Mouse (Mus musculus): ENCODE measurements at regions not wholly inside any gene's neighbourhood (a gene's known extent, or its start where the extent isn't known, plus 50 kb on each side); places are given as distances from the start of the nearest gene placed in this dataset.

DNA sequence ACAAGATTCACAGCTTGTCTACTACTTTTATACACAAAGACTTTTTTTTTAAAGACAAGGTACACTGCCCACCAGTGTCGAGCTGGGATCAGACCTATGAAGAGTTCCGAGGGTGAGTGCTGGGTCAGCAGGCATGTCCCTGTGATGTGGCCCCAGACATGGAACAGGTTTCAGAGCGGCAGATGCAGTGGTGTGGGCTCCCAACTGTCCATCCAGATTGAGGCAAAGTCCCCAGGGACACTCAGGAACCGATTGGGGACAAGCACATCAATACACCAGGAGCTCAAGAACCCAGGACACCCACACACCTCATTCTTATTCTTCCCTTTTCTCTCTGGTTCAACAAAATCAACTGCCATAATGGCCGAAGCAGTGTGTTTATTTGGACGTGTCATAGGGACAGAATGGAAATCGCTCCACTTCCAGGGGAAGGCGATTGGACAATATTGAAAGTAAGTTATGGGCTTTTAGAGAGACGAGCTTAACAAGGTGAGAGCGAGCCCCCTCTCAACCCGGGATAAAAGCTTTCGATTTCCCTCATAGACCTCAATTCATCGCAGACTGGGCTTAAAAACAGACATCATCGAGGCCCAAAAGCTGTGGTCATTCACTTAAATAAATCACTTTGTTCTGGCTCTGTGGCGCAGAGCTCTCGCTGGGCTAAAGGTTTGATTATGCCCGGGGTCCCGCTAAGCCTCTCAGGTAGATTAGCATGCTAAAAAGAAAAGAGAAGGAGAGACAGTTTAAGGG is 127.6 kb upstream of the Zdhhc25 start:
- DNase-seq (ENCODE audit: low spot score in 2 of 2): no peak

DNA sequence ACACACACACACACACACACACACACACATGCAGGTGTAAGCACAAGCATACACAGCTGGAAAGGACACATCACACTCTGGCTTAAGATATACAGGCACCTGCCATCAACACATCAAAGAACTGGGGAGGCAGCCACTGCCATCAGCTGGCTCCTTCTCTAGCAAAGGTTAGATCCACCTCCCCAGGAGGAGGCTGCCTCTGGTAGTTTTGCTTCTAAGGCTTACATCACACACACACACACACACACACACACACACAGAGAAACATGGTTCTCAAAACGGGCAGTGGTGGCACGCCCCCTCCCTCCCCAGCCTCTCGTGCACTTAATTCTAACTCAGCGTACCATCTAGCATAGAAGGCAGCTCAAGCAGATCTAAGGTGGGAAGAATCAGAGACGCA is 126.9 kb upstream of the Zdhhc25 start:
- no peak for DNase-seq (ENCODE audit: low spot score in 2 of 2)

DNA sequence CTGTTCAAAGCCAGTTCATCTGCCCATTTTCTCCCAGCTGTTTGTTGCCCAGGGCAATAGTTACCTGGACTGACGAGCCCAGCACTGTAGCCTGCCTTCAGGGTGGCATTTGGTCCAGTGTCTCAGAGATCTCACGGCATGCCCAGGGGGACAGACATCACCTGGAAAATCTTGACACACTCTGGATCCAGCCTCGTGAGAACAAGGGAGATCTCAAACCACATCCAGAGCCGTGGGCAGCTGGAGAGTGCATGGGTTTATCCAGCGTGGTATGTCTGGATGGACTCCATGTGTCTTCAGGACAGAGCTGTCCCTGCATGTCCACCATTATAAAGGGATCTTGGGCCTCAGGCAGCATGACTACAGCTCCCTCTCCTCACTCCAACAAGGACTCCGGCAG is 116.6 kb upstream of the Zdhhc25 start:
- DNase-seq (ENCODE audit: low spot score in 2 of 2): no peak

DNA sequence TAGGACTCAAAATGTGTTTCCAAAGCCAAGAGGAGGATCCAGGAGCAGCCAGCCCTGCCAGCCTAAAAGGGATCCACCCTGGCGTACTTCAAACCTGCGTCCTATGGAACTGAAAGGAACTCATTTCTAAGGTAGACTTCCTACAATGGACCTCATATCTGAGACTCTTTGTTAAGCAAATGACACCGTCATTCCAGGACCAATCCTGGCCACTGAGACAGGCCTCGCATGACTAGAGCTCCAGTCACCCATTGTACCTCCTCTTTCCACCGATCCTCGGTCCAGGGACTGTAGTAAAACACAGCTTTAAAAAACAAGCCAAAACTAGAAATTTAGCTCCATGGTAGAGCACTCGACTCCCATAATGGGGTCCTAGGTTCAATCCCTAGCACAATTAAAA is 110.4 kb upstream of the Zdhhc25 start:
- no peak for DNase-seq (ENCODE audit: low spot score in 2 of 2)

DNA sequence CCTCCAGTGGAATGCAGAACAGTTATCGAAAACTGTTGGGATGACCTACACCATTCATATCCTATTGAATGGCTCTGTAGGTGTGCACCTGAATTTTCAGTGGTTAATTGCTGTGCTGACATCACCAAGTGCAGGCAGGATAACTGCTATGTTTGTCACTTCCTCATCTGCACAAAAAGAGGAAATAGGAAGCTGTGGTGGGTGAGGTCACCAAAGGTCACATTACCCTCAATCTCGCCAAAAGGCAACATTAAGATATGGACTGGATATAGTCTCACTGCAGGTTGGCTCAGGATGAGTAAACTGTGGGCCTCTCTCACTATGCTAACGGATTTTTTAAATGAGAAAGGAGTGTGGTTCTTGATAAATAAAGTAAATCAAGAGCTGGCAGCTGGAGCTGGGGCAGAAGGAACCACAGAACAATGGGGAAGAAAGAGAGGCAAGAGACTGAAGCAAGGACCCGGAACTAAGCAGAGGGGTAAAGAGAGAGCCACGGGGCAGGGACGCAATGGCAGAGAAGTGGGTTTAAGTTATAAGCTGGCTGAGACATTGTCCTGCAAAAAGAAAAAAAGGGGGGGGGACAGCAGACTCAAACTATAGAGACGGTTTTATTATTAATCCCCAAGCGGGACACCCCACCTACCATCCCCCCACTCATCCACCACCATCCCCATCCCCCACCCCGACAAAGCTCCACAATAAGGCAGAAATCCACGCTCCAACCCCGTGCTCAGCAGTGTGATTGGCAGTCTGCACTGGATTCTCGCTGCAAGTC is 109.6 kb upstream of the Zdhhc25 start:
- no peak for DNase-seq (ENCODE audit: low spot score in 2 of 2)

DNA sequence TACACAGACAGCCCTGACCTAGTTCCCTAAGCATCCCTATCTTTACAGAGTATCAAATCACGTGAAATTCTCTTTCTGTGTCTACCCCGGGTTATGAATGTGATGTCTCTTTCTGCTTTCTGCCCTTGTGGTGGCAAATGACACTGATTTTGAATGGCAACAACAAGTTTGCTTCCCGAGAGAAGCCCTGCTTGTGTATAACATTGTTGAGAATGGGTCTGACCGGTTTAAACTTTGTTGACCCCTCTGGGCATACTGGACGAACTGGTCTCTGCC is 109.1 kb upstream of the Zdhhc25 start:
- DNase-seq (ENCODE audit: low spot score in 2 of 2): no peak

DNA sequence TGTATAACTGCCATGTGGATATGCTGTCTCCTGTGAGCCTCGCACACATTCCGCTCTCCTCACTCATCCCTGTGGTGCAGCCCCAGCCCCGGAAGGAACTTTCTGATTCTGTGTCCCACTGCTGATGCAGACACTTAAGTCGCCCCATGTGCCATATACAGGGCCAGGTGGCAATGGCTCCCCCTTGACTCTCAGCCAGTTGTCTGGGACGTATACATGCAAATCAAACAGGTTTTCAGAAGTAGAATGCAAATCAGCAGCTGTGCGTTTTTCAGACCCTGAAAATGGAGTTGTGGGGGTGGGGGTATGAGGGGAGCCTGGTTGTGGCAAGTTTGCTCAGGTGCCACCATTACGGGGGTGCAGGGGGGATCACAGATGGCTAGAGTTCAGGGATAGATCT is 102.1 kb upstream of the Zdhhc25 start:
- no peak for DNase-seq (ENCODE audit: low spot score in 2 of 2)

DNA sequence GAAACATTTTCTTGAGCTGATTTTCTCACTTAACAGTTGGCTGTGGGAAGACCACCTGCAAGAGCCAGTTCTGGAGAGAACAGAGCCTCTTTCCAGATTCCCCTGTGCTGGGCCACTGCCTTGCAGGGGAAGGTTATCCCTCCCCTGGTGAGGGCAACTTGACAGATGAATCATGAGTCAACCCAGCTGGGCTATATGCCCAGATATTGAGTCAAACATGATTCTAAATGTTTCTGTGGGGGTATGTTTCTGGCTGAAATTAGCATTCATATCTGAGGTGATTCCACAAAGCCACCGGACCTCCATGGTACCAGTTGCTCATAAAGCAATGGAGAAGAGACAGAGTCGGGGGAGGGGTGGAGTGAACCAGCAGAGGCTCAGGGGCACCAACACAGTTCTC is 97.8 kb upstream of the Zdhhc25 start:
- no peak for DNase-seq (ENCODE audit: low spot score in 2 of 2)

DNA sequence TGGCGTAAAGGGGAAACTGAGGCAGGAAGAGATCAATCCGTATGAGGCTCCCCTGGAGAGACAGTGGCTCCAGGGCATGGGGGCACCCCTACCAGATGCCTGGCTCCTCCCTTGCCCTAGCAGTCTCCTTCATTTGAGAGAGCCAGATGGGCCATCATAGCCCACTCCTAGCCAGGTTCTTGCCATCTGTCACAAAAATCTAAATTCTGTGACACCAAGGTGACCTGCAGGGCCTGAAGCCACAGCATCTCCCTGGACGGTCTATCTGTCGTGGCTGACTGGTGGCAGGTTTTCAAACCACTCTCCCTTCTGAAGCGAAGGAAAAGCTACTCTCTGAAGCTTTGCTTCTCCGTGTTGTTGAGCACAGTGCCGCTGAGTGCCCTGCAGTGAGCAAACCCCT is 96.2 kb upstream of the Zdhhc25 start:
- no peak for DNase-seq (ENCODE audit: low spot score in 2 of 2)

DNA sequence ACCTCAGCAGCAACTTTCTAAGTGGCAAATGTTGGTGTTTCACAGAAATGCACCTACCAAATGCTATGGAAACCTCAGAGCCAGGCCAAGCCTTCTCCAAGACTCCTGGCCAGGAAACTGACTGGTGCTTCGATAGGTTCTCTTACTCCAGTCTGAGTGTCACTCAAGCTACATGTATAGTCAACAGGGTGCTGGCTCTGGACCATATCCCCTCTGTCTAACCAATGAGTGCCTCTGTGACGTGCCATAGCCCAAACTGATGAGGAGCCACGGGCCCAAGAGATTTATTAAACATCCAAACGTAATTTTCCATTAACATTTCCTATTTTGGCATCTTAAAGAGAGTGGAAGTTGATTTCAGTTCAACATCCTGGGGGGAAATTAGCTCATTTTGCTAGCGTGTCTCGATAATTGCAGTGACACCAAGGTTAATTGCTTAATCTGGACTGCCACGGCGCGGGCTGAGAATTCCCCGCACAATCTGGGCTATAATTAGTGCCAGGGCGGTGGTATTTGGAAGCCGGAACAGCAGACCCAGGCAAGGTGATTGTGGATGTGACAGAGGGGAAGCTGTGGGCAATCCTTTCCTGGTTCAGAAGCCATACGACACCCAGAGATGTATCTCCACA is 94.5 kb upstream of the Zdhhc25 start:
- DNase-seq (ENCODE audit: low spot score in 2 of 2): no peak

DNA sequence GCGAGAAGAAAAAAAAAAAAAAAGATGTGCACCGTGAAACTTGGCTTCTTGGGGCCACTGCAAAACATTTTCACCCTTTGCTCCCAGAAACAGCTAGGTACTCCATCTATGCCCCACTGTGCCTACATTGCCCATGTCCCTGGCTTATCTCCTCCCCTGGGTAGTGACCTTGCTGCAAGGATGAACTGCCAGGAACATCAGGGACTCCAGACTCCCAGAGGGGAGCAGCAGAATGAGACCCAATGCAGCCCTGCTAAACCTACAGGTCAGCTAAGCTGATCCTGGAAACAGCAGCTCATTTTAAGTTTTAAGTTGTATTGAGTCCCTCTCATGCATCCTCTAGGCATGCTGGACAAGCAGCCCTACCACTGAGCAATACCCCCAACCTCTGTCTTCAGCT is 92.2 kb upstream of the Zdhhc25 start:
- DNase-seq (ENCODE audit: low spot score in 2 of 2): no peak

DNA sequence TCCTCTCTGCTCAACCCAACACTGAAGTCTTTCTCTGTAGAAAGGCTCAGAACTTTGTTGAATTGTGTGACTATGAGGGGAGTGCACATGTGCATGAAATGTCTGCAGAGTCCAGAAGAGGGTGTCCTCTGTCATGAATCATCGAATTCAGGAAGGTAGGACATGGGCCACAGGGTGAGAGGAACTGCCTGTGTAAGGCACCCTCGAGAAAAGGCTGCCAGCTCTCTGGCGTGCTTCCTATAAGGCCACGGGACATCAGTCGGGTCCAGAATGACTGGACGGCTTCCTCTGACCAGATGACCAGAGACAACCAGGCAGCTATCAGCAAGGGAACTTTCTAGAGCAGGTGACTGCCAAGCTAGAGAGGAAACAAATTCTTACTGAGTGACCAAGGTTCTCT is 91.1 kb upstream of the Zdhhc25 start:
- no peak for DNase-seq (ENCODE audit: low spot score in 2 of 2)

DNA sequence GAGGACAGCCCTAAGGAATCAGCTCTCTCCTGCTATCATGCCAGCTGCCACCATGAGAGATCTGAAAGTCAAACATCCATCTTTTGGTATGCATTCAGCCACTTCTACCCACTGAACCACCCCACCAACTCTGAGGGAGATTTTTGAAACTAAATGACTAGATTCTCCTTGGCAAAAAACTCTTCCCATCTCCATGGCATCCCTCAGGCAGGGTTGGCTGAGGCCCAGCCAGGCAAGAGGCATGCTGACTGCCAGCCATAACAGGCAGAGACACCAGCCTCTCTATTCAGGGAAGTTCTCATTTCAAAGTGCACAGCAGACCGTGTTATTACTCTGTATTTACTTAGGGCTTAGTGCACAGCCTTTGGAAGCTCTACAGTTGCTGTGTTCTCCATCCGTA is 90.5 kb upstream of the Zdhhc25 start:
- no peak for DNase-seq (ENCODE audit: low spot score in 2 of 2)

DNA sequence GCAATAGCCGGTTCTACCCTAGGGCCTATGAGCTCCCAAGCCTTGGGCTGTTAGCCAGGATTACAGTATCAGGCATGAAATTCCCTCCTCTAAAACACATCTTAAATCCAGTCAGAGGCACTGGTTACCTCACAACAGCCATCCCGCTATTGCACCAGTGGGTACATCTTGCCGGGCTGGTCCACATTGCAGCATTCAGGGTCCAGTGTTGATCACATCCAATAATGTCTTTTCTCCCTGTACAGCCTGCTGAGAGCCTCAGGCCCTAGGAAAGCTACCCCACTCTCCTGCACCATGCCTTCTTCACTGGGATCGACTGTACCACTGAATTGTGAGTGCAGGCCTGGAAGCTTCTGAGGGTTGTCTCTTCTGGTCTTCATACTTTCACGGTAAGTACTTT is 86.0 kb upstream of the Zdhhc25 start:
- no peak for DNase-seq (ENCODE audit: low spot score in 2 of 2)

DNA sequence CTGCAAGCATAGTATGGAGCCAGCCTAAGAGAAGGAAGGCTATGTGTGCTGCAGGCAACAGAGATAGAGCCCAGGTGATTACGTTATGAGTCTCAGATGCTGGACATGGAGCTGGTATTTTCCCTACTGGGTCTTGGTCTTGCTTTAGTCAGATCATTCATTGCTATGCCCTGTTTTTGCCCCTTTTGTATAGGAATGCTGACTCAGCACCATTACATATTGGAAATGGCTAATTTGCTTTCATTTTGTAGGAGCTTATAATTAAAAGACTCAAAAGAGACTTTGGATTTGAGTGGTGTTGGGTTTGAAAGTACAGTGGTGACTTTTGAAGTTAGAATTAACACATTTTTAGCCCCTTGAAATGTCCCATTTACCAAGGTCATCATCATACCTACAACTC is 68.9 kb upstream of the Zdhhc25 start:
- DNase-seq (ENCODE audit: low spot score in 2 of 2): no peak

DNA sequence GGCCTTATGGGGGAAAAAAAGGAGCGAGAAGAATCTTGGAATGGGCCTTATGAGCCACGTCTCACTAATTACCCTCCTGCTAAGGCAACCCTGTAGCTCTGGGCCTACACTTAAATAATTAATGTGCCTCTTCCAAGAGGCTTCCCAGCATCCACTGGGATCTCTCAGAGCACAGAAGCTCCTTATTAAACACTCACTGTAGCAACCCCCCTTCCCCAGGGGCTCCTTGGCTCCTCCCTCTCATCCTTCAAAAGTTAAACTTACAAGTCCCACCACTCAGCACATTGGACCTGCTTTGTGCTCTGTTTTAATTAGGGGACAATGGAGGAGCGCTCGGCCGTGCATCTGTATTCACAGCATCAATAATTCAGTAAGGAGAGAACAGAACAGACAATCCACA is 68.1 kb upstream of the Zdhhc25 start:
- DNase-seq (ENCODE audit: low spot score in 2 of 2): no peak

DNA sequence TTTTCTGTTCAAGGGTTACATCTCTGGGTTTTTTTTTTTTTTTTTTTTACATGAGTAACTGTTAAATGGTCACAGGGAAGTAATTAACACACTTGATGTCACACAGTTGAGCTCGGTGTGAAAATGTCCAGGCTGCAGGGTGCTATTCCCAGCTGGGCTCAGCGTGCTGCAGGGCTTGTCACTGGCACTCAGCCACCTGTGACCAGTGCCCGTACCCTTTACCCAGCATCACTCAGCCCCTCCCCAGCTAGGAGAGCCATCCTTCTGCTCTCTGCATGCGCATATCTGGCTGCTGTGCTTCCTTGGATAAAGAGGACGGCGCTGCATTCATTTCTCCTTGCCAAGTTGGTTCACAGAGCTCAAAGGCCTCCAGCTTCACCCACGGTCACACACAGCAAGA is 66.7 kb upstream of the Zdhhc25 start:
- no peak for DNase-seq (ENCODE audit: low spot score in 2 of 2)

DNA sequence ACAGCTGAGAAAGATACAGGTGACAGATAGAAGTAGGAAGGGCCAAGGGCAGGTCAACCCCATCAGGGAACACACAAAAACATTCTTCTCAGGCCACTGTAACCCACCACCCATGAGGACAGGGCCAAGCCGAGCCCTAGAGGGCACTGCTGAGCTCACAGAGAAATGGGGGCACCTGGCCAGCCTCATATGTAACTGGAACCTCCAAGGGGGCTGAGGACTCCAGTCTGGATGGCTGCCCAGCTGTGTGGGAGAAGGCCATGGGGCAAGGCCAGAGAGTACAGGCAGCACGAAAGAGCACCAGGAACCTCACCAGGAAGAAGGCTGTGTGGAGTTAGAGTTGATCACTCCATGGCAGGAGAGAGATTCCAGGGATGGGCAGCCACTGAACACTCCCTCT is 64.6 kb upstream of the Zdhhc25 start:
- DNase-seq (ENCODE audit: low spot score in 2 of 2): no peak

DNA sequence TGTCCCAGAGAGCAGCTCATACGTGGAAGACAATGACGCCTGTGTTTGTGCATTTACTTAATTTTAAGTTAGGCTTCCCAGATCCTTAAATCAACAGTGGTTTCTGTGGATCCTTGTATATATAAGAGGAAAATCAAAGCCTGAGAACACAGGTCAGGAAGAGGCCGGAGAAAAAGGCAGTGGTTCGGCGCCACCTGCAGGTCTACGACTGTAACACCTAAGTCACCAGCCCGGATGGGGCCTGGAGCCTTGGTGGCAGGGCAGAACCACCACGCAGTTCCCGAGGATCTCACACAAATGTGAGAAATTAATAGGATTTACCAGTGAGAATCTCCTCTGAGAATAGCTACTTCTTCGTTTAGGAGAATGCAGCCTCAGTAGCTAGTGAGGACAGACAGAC is 62.9 kb upstream of the Zdhhc25 start:
- DNase-seq (ENCODE audit: low spot score in 2 of 2): peak in 1 of 2 experiments; percentile 5

DNA sequence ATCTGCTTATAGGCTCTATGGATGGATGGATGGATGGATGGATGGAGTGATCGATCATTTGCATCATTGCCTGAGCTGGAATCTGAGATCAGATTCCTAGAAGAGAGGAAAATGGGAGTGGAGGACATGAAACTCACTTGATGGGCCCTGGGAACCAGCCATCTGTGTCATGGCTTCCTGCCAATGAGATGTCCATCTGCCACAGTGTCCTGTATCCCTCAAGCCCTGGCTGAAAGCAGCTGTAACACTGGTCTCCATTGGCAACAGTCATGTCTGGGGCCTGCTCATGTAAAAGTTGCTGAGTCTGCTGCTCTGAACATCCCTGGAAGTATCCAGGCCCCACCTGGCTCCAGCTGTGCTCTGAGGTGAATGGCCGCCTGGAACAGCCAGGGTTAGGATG is 57.5 kb upstream of the Zdhhc25 start:
- no peak for DNase-seq (ENCODE audit: low spot score in 2 of 2)

DNA sequence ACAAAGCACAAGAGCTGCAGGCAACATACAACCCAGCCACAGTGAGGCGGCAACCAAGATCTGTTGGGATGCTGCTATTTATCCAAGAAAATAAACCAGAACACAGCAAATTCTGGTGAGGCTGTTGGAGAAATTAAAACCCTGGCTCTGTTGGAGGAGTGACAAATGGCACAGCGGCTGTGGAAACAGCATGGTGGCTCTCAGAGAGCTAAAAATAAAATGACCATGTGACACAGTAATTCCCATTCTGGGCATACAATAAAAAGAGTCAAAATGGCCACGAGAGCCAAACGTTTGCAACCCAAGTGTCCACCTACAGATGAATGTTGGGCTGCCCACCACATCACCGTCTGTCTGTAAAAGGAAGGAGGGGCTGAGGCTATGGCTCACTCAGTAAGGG is 55.9 kb upstream of the Zdhhc25 start:
- DNase-seq (ENCODE audit: low spot score in 2 of 2): no peak

DNA sequence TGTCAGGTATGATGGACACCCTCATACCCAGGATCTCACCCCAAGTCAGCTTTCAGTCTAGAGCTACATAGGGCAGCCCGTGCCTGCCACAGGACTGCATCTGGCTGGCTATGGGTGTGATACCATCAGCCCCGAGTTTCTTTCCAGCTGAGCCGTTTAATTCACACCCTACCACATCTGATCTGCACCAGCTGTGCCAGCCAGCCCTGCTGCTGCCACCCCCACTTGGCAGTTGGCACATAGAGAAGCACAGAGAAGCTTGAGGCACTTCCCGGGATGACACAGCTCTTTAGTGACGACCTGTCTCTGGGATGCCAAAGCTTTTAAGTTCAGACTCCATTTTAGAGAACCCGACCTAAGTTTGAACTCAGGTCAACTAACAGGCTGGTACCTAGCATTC is 51.8 kb upstream of the Zdhhc25 start:
- no peak for DNase-seq (ENCODE audit: low spot score in 2 of 2)

Data from urinary bladder, adult 18-20 months (tissue).